ENCODE assay signal across 16 mouse cellular contexts in genomic region chr7:110794722-110795121, GRCm38 (mm10).
"Had no signal": no experiment of that assay in that cellular context is flagged by ENCODE, and none has a peak within 500 bp of the region (broad histone marks: within the 10 kb centered on the region; RNA-seq: fewer than 3 reads in every experiment).

No protein-coding gene starts in this region.

- H3K27me3 ChIP-seq: neural tube, embryonic 13.5 days; neural tube, embryonic 15.5 days; stomach, embryonic 15.5 days had no signal

- H3K27ac ChIP-seq: neural tube, embryonic 13.5 days; neural tube, embryonic 15.5 days; stomach, embryonic 15.5 days; stomach, postnatal 0 days had no signal

- DNase-seq: retina, postnatal 1 day; right cerebral cortex, adult 18-20 months; right cerebral cortex, postnatal 14 days; right cerebral cortex, postnatal 25 days; right cerebral cortex, postnatal 4 days; spleen, adult 18-20 months; thymus, adult 18-20 months; thymus, adult 2 months; thymus, postnatal 14 days; thymus, postnatal 25 days; thymus, postnatal 36 days; thymus, postnatal 4 days had no signal

- H3K36me3 ChIP-seq: neural tube, embryonic 13.5 days; neural tube, embryonic 15.5 days; stomach, embryonic 15.5 days had no signal

- H3K4me2 ChIP-seq: neural tube, embryonic 13.5 days; neural tube, embryonic 15.5 days; stomach, embryonic 15.5 days had no signal

- H3K4me3 ChIP-seq: neural tube, embryonic 13.5 days; neural tube, embryonic 15.5 days; stomach, embryonic 15.5 days had no signal
